Mouse (Mus musculus): ENCODE measurements at regions not wholly inside any gene's neighbourhood (a gene's known extent, or its start where the extent isn't known, plus 50 kb on each side); places are given as distances from the start of the nearest gene placed in this dataset.

- DNase-seq (ENCODE audit: low spot score): no peak
These were observed 199.7 kb upstream of the Gm9008 start for GRCm38 (mm10) chr6:76697146-76697891.

GRCm38 (mm10) chr6:76688831-76689230, 191.2 kb upstream of the Gm9008 start:
- H3K27me3 ChIP-seq (ENCODE audit: low read depth, poor library complexity, severe bottlenecking): no peaks in the 10 kb centered on the region
- peaks cover 11% of the 10 kb centered on the region; the same call in 1 of the 2 replicates for H3K4me1 ChIP-seq
- H3K36me3 ChIP-seq: no peaks in the 10 kb centered on the region
- no peak overlapping the region for H3K4me3 ChIP-seq
- DNase-seq (ENCODE audit: low spot score): no peak
- no peaks in the 10 kb centered on the region for H3K9me3 ChIP-seq (replicated peaks)
- WGBS: 66% methylated on average over 2 of the region's 2 CpGs
- H3K27ac ChIP-seq (replicated peaks): no peak overlapping the region

More at GRCm38 (mm10) chr6:76697146-76697891, 199.7 kb upstream of the Gm9008 start:
- Histone ChIP-seq H3K36me3 (no peaks in the 10 kb centered on the region), H3K27me3 (ENCODE audit: low read depth, poor library complexity, severe bottlenecking) (no peaks in the 10 kb centered on the region), H3K4me3 (no peak overlapping the region), H3K4me1 (no peaks in the 10 kb centered on the region), H3K9me3 (replicated peaks) (no peaks in the 10 kb centered on the region), H3K27ac (replicated peaks) (no peak overlapping the region)
- 90% methylated on average over 6 of the region's 6 CpGs for WGBS

GRCm38 (mm10) chr6:76639583-76639982, 142.0 kb upstream of the Gm9008 start:
- Histone ChIP-seq H3K27me3 (ENCODE audit: low read depth, poor library complexity, severe bottlenecking) (no peaks in the 10 kb centered on the region), H3K4me3 (no peak overlapping the region), H3K27ac (replicated peaks) (no peak overlapping the region), H3K4me1 (no peaks in the 10 kb centered on the region), H3K9me3 (replicated peaks) (no peaks in the 10 kb centered on the region), H3K36me3 (no peaks in the 10 kb centered on the region)
- DNase-seq (ENCODE audit: low spot score): no peak
- WGBS: 63% methylated on average over 1 of the region's 1 CpGs

GRCm38 (mm10) chr6:76628379-76628778, 130.8 kb upstream of the Gm9008 start:
- Histone ChIP-seq H3K4me3 (no peak overlapping the region), H3K4me1 (no peaks in the 10 kb centered on the region), H3K9me3 (replicated peaks) (no peaks in the 10 kb centered on the region), H3K27me3 (ENCODE audit: low read depth, poor library complexity, severe bottlenecking) (peaks cover 5% of the 10 kb centered on the region), H3K36me3 (no peaks in the 10 kb centered on the region), H3K27ac (replicated peaks) (no peak overlapping the region)
- no peak for DNase-seq (ENCODE audit: low spot score)
- 93% methylated on average over 4 of the region's 4 CpGs for WGBS

- H3K36me3 ChIP-seq: no peaks in the 10 kb centered on the region
- peaks cover 35% of the 10 kb centered on the region for H3K27me3 ChIP-seq (ENCODE audit: low read depth, poor library complexity, severe bottlenecking)
- DNase-seq (ENCODE audit: low spot score): no peak
- H3K4me3 ChIP-seq: no peak overlapping the region
- peaks cover 16% of the 10 kb centered on the region for H3K4me1 ChIP-seq
- H3K27ac ChIP-seq (replicated peaks): no peak overlapping the region
- 90% methylated on average over 2 of the region's 2 CpGs for WGBS
- no peaks in the 10 kb centered on the region for H3K9me3 ChIP-seq (replicated peaks)
These were observed 123.9 kb upstream of the Gm9008 start for GRCm38 (mm10) chr6:76621499-76621898.

- peaks cover 35% of the 10 kb centered on the region for H3K27me3 ChIP-seq (ENCODE audit: low read depth, poor library complexity, severe bottlenecking)
- WGBS: 40% methylated on average over 6 of the region's 6 CpGs
- H3K4me1 ChIP-seq: peaks cover 16% of the 10 kb centered on the region
- H3K9me3 ChIP-seq (replicated peaks): no peaks in the 10 kb centered on the region
- no peak overlapping the region for H3K27ac ChIP-seq (replicated peaks)
- H3K36me3 ChIP-seq: no peaks in the 10 kb centered on the region
- DNase-seq (ENCODE audit: low spot score): peak; percentile 20
- no peak overlapping the region for H3K4me3 ChIP-seq
These were observed 123.2 kb upstream of the Gm9008 start for GRCm38 (mm10) chr6:76620754-76621204.
